Mouse (Mus musculus) gastrocnemius, postnatal 25 days (tissue): ENCODE measurements at regions not wholly inside any gene's neighbourhood (a gene's known extent, or its start where the extent isn't known, plus 50 kb on each side); places are given as distances from the start of the nearest gene placed in this dataset.
"Not testable (repeated sequence)": the region's sequence is repeated elsewhere in the genome, so short reads cannot be mapped to it uniquely, and the experiment has no call there.

ENCODE experiments used
- DNase-seq: peaks from one replicate; pipeline ENCODE4 v3.0.0; 2022

DNA sequence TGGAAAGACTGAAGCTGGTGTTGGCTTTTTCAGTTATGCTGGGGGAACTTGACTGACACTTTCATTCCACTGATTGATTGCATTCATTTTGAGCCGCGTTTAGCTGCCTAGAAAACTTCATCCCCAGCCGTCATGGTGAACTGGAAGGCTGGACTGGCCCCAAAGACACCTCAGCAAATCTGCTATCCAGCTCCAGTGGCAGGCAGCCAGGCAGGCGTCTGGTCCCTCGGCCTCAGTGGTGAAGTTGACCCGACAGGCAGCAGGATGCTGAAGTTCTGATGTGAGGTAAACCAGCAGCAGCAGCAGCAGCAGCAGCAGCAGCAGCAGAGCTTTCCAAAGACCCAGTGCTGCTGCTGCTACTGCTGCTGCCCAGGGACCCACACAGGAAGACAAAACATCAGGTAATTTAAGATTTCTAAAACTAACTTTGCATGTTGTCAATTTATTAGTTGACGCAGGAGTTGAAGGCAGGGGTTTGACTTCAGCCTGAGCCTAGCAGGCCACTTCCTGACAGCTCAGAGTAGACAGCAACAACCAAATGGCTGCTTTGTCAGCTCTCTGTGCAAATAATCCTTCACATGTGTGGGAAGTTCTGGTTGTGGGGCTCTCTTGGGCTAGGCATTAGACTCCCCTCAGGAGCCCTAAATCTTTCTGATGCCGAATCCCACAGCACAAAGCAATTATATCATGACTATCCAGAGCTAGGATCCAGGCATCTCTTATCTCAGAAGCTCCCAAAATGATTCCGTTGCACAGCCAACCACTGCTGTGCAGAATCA lies 200.4 kb upstream of the Nhs start:
- DNase-seq = peak; percentile 11

DNA sequence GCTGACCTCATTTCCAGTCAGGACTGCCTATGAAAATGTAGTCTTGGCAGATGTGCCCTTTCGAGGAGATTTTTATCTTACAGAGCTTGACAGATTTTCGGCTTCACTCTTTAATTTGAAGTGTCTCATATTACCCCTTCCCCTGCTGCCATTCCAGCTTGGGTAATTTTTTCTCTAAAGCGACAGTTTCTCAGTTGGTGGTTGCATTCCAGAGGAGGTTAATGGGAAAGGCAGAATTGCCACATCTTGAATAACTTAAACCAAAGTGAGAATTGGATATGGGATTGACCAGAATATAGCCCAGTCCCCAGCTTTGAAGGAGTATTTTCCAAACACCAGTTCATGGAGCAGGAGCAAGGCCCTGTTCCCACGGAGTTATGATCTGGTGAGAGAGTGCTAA lies 188.8 kb upstream of the Nhs start:
- DNase-seq = no peak

DNA sequence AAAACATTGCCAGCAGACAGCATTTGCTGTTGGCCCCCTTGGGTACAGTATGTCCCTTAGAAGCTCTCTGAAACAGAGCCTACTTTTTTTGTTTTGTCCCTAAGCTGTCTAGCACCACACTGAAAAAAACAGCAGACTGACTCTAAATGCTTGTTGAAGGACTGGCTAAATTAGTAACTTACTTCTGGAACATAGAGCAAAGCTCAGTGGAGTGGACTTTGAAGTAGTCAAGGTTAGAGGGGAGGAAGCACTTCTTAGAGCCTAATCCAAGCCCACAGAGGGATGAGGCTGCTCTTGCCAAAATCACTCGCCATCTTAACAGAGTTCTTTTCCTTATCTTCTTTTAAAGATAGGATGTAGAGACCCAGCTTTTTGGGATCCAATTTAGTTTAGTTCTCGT lies 188.4 kb upstream of the Nhs start:
- DNase-seq = no peak

DNA sequence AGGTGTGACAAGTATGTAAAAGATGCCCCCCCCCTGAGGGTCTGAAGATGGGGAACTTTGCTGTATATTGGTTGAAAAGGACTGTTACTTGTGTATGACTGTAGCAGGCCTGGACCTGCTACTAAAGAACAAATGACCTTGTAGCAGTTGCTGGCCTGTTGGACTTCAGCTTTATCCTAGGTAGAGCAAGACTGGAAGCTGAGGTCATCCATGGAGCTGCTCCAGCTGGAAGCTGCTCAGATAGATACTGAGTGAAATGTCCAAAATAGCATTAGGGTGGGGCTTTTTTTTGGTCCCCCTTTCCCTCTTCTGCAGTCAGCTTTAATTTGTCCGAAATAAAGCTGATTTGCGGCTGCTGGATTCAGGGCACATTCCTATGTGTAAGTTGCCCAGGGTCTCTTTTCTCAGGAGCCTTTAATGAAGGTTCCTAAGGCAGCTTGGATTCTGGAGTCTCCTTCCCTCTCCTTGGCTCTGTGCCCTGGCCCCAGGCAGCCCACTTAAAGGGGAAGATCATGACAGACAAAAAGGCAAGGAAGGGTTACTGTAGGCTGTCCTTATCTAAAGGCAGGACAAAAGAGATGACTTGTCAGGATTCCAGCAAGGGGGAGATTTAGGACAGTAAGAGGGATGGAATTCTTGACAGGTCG lies 186.1 kb upstream of the Nhs start:
- no peak for DNase-seq

DNA sequence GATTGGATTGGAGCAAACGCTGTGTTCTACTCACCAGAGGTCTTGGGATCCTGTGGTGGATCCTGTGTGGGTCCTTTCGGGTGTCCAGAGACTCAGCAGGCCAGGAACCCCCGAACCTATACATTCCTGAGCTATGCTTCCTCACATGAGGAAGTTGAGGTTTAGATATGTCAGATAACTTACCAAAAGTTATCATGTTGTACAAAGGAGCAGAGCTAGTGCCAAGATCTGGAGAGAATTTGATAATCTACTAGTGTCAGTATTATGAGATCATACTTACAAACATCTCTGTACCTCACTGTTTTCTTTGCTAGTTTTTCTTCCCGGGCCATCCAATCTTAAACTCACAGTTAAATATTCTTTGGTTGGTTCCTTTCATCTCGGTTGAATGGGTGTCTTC lies 172.6 kb upstream of the Nhs start:
- DNase-seq = no peak

DNA sequence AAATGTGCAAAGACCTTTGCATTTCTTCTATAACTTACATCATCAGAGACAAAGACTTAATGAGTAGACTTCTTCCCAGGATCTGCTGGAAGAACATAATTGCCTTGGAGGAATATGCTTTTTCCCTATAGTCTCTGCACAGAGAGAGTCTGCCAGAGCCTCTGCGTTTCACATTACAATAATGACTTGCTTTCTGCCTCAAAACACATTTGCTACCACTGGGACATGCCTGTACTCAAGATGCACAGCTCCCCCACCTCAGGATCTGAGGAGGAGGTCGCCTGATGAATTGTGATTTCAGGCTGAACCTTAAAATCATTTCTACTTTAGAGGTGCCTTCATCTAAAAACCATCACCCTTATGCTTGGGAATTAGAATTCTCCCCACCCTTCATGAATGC lies 148.1 kb upstream of the Nhs start:
- DNase-seq = no peak

DNA sequence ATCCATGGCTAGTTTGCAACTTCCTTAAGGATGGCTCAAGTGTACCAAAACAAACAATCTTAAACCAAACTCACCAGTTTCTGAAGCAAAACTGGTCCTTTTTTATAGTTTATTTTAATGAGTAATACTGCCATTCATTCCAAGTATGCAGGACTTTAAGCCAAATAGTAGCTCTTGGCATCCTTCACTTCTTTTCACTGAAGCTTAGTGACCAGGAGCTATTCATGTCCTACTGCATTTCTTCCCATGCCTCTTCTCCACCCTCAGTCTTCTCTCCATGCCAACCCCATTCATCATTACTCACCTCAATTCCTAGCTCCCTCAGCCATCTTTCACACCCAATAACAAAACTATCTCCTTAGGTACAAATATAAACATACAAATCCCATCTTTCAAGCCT lies 144.6 kb upstream of the Nhs start:
- DNase-seq = no peak

DNA sequence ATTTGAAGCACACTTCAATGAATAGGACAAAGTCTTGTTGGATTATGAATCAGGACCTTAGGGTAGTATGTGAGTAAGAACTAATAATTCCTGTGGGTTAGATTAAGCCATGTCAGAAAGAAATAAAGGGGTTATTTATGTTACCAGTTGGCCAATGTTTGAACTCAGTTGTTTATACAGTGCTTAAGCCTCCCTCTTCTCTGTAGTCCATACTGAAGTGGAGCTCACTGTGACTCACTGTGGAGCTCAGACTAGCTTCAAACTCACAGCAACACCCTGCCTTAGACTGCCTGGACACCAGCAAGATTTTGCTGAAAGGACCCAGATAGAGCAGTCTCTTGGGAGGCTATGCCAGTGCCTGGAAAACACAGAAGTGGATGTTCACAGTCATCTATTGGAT lies 143.3 kb upstream of the Nhs start:
- no peak for DNase-seq

DNA sequence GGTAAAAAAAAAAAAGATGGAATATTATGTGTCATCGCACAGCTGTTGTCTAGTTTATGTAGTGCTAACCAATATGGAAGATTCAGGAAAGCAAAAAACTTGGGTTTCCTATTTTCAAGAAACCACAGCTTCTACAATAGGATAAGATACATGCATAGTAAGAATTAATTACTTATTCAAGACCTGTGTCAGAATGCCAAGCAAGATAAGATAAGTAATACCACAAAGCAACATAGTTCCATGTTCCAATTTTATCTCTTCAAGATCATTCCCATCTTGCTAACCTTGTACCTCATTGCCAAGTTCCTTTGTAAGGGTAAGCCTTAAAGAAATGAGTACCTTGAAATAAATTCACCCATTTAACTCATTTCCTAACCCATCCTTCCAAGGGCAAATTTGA lies 131.7 kb upstream of the Nhs start:
- DNase-seq = no peak

DNA sequence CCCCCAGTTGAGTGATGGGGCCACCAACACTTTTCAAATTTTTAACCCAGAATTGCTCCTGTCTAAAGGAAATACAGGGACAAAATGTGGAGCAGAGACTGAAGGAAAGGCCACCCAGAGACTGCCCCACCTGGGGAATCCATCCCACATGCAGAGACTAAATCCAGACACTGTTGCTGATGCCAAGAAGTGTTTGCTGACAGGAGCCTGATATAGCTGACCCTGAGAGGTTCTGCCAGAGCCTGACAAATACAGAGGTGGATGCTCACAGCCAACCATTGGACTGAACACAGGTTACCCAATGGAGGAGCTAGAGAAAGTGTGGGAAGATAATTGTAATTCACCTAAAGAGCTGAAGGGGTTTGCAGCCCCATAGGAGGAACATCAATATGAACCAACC lies 126.6 kb upstream of the Nhs start:
- DNase-seq = not testable (repeated sequence)

DNA sequence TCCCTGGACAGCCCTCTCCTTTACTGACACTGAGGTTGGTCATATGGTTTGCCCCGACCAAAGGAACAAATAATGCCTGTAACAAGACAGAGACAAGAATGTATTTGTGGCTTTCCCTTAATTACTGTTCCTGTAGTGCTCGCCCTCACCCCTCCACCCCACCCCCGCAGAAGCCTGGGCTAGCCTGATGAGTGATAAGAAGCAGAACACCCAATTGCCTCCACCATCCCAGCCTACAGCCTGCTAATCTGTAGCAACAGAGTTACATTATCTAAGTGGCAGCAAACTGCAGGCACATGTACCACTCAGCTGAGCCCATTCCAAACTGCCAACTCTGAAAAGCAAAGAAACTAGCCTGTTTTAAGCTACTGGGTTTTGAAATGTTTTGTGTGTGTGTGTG lies 124.7 kb upstream of the Nhs start:
- DNase-seq = no peak

DNA sequence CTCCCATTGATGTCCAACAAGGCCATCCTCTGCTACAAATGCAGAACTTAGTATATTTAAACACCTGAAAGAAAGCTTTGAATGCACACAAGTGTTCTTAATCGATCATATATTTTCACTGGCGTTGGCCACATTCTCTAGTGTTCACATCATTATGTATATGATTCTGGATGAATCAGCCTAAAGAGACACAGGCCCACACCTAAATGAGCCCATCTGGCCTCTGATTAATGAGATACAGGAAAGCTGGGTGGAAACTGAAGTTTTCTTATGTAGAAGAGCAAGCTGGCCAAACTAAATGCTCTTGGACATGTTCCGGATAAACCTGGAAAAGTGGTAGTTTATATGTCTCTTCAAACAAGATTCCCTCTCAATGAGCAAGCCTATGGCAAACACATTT lies 123.2 kb upstream of the Nhs start:
- no peak for DNase-seq

DNA sequence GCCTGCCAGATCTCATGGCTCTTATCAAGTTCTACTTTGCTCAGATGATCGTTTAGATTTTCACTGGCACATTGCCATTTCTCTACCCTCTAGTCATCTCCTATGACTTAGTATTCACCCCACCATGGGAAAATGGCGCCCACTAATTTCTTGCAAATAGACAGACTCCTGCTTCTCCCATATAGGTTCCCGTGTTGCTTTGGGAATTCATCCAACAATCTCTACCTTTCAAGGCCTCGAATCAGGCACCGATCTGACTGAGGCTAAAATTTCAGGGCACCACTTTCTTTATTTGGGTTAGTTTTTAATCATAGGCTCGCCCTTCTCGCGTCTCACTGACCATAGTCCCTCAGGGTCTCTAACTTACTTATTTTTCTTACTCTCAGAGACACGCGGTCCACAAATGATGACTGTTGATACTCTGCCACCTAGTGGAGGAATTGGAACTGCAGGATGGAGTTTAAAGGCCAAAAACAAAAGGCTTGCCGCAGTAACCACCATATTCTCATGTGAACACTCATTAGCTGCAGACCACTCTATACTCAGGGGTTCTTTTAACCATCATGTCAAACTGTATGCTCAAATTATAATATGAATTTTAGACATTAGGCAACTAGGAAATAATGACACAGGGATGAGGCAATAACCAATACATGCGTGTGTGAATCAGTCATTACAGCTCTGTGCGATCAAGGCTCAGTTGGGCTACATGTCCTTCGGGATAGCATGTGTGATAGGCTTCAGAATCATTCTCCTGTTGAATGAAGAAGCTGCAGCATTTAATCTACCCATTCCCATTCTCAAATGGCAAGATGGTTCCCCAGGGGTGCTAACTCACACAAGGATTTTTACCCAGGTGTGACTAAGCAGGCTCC lies 119.5 kb upstream of the Nhs start:
- DNase-seq = no peak

DNA sequence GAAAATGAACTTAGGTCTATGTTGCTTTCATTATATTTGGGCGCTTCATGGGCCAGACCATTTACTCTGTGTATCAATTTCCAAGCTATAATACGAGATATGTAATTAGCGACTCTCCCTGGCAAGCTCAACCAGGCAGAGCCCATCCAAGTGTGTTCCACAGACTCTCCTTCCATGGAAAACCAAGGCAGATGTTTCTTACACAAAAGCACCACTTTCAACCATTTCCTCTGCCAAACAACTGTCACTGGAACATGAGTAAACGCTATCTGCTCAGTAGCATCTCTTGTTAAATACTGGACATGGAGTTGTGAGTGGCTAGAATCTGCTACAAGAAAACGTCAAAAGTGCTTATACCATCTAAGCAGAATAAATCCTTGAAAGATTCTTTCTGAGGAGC lies 115.1 kb upstream of the Nhs start:
- no peak for DNase-seq

DNA sequence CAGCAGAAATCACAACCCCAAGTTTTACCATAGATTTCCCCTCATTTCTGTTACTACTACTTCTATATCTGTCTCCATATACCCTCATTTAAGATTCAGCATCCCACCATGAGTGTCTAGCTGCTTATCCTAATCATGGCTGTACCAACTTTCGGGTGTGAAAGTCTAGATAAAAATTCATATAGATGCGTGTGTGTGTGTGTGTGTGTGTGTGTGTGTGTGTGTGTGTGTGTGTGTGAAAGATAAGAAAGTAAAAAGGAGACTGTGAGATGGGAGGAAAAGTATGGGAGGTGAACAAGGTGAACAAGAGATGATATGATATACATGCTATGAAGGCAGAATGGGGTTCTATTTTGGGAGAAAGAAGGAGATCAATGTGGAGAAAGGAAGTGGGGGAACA lies 111.7 kb upstream of the Nhs start:
- no peak for DNase-seq

DNA sequence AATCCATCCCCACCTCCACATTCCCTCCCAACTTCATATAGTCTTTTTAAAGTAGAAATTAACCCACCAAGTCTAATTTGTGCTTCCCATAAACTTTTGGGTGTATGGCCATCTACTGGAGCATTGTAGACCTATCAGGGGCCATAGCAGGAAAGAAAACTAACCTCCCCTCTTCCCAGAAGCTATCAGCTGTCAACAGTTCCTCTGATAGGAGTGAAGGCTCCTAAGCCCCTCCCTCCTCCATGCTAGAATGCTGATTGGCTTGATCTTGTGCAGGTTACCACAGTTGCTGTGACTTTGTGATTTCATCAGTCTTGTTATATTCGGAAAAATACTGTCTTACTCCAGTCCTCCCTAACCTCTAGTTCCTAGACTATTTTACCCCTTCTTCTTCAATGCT lies 109.4 kb upstream of the Nhs start:
- DNase-seq = no peak

DNA sequence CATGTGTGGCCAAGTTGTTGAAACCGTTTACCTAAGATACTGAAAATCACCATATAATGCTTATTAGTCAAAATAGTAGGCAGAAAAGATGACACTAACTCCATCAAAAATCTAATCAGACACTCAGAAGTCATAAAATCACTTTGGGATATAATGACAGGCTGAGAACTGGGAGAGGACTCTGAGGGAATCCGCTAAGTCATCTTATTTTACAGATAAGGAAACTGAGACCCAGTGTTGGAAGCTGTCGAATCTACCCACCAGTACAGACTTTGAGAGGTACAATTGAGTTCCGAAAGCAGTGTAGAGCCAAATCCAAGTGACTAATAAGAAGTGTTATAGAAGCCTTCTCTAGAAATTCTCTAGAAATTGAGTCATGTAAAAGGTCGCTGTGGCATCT lies 108.6 kb upstream of the Nhs start:
- DNase-seq = no peak

DNA sequence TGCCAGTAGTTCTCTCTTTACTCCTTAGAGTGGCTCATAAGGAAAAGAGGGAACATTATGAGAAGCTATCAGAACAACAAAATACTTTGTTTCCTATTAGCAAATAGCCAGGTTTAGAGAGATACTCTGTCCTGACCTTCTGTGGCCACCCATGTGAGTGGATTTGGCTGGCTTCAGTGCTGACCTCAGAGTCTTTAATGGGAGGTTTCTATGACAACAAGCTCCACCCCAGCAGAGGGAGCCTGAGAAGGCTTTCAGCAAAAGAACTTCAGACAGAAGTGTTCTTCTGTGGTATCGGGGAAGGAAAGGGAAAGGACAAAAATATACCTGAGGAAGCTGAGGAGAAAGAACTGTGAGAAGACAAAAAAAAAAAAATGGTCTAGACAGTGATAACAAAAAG lies 108.1 kb upstream of the Nhs start:
- DNase-seq = peak; percentile 22

DNA sequence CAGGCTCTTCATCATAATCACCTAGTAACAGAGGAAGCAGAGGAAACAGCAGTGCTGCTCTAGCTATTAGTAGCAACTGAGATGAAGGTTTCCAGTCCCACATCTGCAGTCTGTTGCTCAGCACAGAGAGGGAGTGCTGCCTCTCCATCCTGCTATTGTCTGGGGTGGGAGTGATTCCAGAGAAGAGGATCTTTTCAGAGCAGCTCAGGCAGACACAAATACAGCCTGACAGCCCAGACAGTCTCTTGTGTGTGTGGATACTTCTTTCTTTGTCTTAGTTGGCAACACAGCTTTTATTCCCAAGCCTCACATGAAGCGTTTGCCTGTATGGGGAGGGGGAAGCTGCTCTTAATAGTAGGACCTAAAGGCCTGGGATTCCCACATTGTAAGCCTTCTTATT lies 107.2 kb upstream of the Nhs start:
- DNase-seq = no peak

DNA sequence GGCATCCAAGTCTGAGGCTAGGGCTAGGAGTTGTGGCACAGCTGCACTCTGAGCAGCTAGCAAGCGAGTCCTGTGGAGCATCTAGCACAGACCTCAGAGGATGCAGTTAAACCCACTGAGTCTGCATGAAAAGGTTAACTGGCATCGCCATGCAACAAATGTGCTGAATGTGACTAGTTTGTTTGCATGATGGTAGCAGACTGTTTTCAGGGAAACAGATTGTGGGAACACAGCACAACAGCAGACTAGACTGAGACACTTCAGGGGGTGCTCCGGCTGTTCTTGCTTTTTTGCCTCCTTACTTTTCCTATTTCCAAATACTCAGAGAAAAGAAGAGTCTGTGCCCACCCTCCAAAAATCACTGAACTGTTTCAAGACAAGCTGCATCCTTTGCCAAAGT lies 97.9 kb upstream of the Nhs start:
- DNase-seq = no peak

DNA sequence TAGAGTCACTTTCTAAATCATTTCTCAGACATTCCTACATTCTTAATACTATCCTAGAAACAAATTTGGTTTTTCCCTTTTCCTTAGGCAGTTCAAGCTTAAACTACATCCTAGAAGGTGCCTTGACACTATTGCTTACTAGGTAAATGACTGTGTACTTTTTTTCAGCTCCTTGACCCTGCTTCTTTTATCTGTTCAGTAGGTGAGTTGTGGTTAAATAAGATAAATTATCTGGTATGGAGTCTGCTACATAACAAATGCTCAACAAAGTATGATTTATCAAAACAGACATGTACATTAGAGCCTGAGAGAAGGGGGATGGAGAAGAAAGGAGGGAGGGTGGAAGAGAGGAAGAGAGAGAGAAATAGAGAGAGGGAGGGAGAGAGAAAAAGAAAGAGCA lies 96.3 kb upstream of the Nhs start:
- DNase-seq = no peak

DNA sequence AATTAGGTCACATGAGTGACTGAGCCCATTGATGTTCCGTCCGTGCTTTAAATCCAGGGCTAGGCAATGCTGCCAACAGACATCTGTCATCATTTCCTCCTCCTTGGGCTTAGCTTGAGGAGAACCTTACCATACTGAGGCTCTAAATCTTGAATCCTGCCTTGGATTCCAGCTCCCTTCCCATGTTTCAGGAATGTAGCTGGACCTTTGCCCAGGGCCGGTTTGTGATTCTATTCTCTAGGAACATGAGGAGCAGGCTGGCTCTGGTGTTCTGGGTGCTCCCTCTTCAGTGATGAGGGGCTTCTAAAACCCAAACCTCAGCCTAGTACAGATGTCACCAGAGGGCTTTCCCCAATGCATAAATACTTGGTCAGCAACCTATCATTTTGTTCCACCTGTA lies 81.8 kb upstream of the Nhs start:
- no peak for DNase-seq

DNA sequence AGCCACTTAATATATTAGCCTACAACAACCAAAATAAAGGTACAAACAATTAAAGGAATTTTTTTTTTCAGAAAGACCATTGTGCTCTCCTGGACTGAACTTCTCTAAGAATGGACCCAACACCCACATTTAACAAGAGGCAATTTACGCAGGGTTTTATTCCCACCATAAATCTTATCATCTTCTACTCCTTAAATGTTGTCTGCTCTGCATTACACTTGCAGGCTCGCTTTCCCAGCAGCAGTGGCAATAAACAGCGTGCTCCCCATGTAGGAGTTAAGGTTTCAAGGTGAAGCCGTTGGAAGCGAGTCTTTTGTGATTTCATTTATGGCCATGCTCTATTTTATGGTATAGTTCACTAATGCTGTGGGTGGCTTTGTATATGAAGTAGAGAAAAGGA lies 76.0 kb upstream of the Nhs start:
- no peak for DNase-seq
